Mouse (Mus musculus) myocyte (in vitro differentiated cells): ENCODE measurements at regions not wholly inside any gene's neighbourhood (a gene's known extent, or its start where the extent isn't known, plus 50 kb on each side); places are given as distances from the start of the nearest gene placed in this dataset.

Experiments
- CEBPB ChIP-seq: IDR thresholded peaks from 2 replicates; pipeline ENCODE4 v1.6.1; 2011; ENCODE audit warnings: mild to moderate bottlenecking, moderate library complexity; ENCODE audit not compliant: poor library complexity, insufficient read depth, severe bottlenecking
- E2F4 ChIP-seq: IDR thresholded peaks from one replicate; pipeline ENCODE4 v1.6.1; 2011; ENCODE audit warnings: mild to moderate bottlenecking, control low read depth, moderate library complexity; ENCODE audit not compliant: insufficient read depth
- MAX ChIP-seq: IDR thresholded peaks from one replicate; pipeline ENCODE4 v1.6.1; 2011; ENCODE audit warnings: low read depth, mild to moderate bottlenecking, control low read depth
- MYOD1 ChIP-seq, 3 experiments: IDR thresholded peaks; one replicate each; pipeline ENCODE4 v1.6.1; 2011; ENCODE audit warnings: control low read depth in 2 of 3, low read depth in 2 of 3, mild to moderate bottlenecking in 2 of 3, moderate library complexity in 1 of 3; ENCODE audit not compliant: insufficient read length in 2 of 3, control insufficient read depth in 1 of 3
- MYOG ChIP-seq, 3 experiments: IDR thresholded peaks; one replicate each; pipeline ENCODE4 v1.6.1; 2011; ENCODE audit warnings: control low read depth in 2 of 3, low read depth in 2 of 3, mild to moderate bottlenecking in 2 of 3; ENCODE audit not compliant: insufficient read length in 2 of 3, control insufficient read depth in 1 of 3, insufficient read depth in 1 of 3
- POLR2A ChIP-seq: IDR thresholded peaks from one replicate; pipeline ENCODE4 v1.6.1; 2011; ENCODE audit warnings: low read depth, mild to moderate bottlenecking, control low read depth, moderate library complexity; ENCODE audit not compliant: insufficient read length
- POLR2AphosphoS2 ChIP-seq: IDR thresholded peaks from one replicate; pipeline ENCODE4 v1.6.1; 2011; ENCODE audit warnings: low read depth, control low read depth; ENCODE audit not compliant: insufficient read length
- REST ChIP-seq: IDR thresholded peaks from one replicate; pipeline ENCODE4 v1.6.1; 2011; ENCODE audit warnings: mild to moderate bottlenecking, control low read depth, moderate library complexity; ENCODE audit not compliant: insufficient read depth, insufficient read length
- TCF12 ChIP-seq: IDR thresholded peaks from one replicate; pipeline ENCODE4 v1.6.1; 2011; ENCODE audit warnings: mild to moderate bottlenecking, control low read depth; ENCODE audit not compliant: poor library complexity, insufficient read depth, severe bottlenecking
- TCF3 ChIP-seq: IDR thresholded peaks from one replicate; pipeline ENCODE4 v1.6.1; 2011; ENCODE audit warnings: low read depth, control low read depth; ENCODE audit not compliant: insufficient read length
- USF1 ChIP-seq: IDR thresholded peaks from one replicate; pipeline ENCODE4 v1.6.1; 2011; ENCODE audit warnings: low read depth, mild to moderate bottlenecking, control low read depth, moderate library complexity

DNA sequence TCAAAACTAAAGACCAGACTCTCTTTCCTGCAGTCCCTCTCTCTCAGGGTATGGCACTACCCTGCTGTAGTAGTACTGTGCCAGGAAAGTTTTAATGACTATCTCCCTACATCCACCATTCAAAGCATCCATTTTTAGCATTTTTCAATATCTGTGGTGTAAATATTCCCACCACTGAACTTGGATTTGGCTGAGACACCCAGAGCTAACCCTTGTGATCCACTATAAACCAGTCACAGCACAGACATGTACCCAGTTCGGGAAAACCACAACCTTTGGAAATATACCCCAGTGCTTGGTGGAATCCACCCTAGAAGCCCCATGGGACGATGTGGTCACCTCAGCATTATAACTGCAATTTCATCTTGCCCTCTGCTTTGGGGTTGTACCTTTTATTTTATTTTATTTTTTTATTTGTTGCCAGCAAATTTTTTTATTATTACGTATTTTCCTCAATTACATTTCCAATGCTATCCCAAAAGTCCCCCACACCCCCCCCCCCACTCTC lies 54.8 kb upstream of the Itm2b start:
- TF ChIP-seq POLR2A: no peak
- no peak for TF ChIP-seq TCF3
- no peak for TF ChIP-seq TCF12
- TF ChIP-seq MAX: no peak
- TF ChIP-seq MYOD1 (IDR thresholded peaks at IDR 0.05; ENCODE audit: control insufficient read depth in 1 of 3, insufficient read length in 2 of 3, low read depth in 2 of 3): no peak
- no peak for TF ChIP-seq POLR2AphosphoS2
- TF ChIP-seq E2F4: no peak
- no peak for TF ChIP-seq USF1
- peak; percentile 63 for TF ChIP-seq CEBPB
- no peak for TF ChIP-seq REST
- TF ChIP-seq MYOG (IDR thresholded peaks at IDR 0.05; ENCODE audit: control insufficient read depth in 1 of 3, insufficient read depth in 1 of 3, insufficient read length in 2 of 3, low read depth in 2 of 3): no peak
